Mouse (Mus musculus) gastrocnemius, postnatal 36 days (tissue): ENCODE measurements around the gene Plekhm3. TPM values are rescaled to one million over a fixed set of nuclear protein-coding genes. Genes with fewer than 3 reads are reported as not detected.

Experiments
- DNase-seq, 2 experiments: peaks; one replicate each; pipeline ENCODE4 v3.0.0; 2022
- intact Hi-C: fragments of 180-260 bp; cut with DNase I; formaldehyde crosslinking; loops from one replicate; pipeline ENCODE4 v1.15.1; 2025
- total RNA-seq, 2 experiments: library from RNA; stranded (reverse); gene quantifications; 2 replicates each; pipeline ENCODE4 v1.2.3; 2021

The Plekhm3 gene
- total RNA-seq, 2 experiments from 2014 or later, result 4.7 to 6.7 TPM

GRCm38 (mm10) chr1:64885328-64885727 is 71.3 kb downstream of the Plekhm3 start:
- no peak for DNase-seq
- intact Hi-C loops, result no loop called here

GRCm38 (mm10) chr1:64884007-64884406 is 72.6 kb downstream of the Plekhm3 start:
- DNase-seq, result no peak
- intact Hi-C loops, result no loop called here

GRCm38 (mm10) chr1:64880613-64881012 is 76.0 kb downstream of the Plekhm3 start:
- intact Hi-C loops, result no loop called here

GRCm38 (mm10) chr1:64878795-64879240 is 77.8 kb downstream of the Plekhm3 start:
- intact Hi-C loops, result no loop called here
- DNase-seq, result no peak

More at GRCm38 (mm10) chr1:64880613-64881012, 76.0 kb downstream of the Plekhm3 start:
- no peak for DNase-seq

- DNase-seq, result no peak
- intact Hi-C loops, result no loop called here
Observed at GRCm38 (mm10) chr1:64876276-64876675, 80.3 kb downstream of the Plekhm3 start.

GRCm38 (mm10) chr1:64875712-64876111 is 80.9 kb downstream of the Plekhm3 start:
- DNase-seq, result no peak
- intact Hi-C loops, result no loop called here

- no peak for DNase-seq
- intact Hi-C loops, result no loop called here
Observed at GRCm38 (mm10) chr1:64875156-64875555, 81.5 kb downstream of the Plekhm3 start.

GRCm38 (mm10) chr1:64871956-64872355 is 84.7 kb downstream of the Plekhm3 start:
- DNase-seq, result no peak
- intact Hi-C loops, result no loop called here

GRCm38 (mm10) chr1:64867684-64868083 is 88.9 kb downstream of the Plekhm3 start:
- no peak for DNase-seq
- intact Hi-C loops, result no loop called here

GRCm38 (mm10) chr1:64866140-64866539 is 90.5 kb downstream of the Plekhm3 start:
- intact Hi-C loops, result no loop called here
- DNase-seq, result no peak

GRCm38 (mm10) chr1:64860235-64860920 is 96.2 kb downstream of the Plekhm3 start:
- intact Hi-C loops, result no loop called here
- DNase-seq, result no peak

GRCm38 (mm10) chr1:64859826-64860225 is 96.8 kb downstream of the Plekhm3 start:
- intact Hi-C loops, result no loop called here
- DNase-seq, result no peak

GRCm38 (mm10) chr1:64854835-64855234 is 101.8 kb downstream of the Plekhm3 start:
- DNase-seq, result no peak
- intact Hi-C loops, result no loop called here

GRCm38 (mm10) chr1:64853738-64854730 is 102.6 kb downstream of the Plekhm3 start:
- no peak for DNase-seq
- intact Hi-C loops, result no loop called here

- intact Hi-C loops, result no loop called here
- DNase-seq, result no peak
Observed at GRCm38 (mm10) chr1:64853244-64853643, 103.4 kb downstream of the Plekhm3 start.

- no peak for DNase-seq
- intact Hi-C loops, result no loop called here
Observed at GRCm38 (mm10) chr1:64852272-64852671, 104.4 kb downstream of the Plekhm3 start.

GRCm38 (mm10) chr1:64850345-64850744 is 106.3 kb downstream of the Plekhm3 start:
- DNase-seq, result no peak
- intact Hi-C loops, result no loop called here

- no peak for DNase-seq
- intact Hi-C loops, result no loop called here
Observed at GRCm38 (mm10) chr1:64848996-64849395, 107.6 kb downstream of the Plekhm3 start.

- intact Hi-C loops, result no loop called here
- DNase-seq, result no peak
Observed at GRCm38 (mm10) chr1:64848081-64848480, 108.5 kb downstream of the Plekhm3 start.

- intact Hi-C loops, result no loop called here
- no peak for DNase-seq
Observed at GRCm38 (mm10) chr1:64847565-64847964, 109.1 kb downstream of the Plekhm3 start.

- no peak for DNase-seq
- intact Hi-C loops, result no loop called here
Observed at GRCm38 (mm10) chr1:64844978-64845377, 111.6 kb downstream of the Plekhm3 start.
